Mouse (Mus musculus): ENCODE measurements around the gene Ung. TPM values are rescaled to one million over a fixed set of nuclear protein-coding genes. Genes with fewer than 3 reads are reported as not detected.
A peak's percentile ranks its signal among the peaks of the same experiment; 100 is the strongest.

The Ung gene
- polyA plus RNA-seq, 1 experiment from 2014 or later, result 4.5 TPM

DNA sequence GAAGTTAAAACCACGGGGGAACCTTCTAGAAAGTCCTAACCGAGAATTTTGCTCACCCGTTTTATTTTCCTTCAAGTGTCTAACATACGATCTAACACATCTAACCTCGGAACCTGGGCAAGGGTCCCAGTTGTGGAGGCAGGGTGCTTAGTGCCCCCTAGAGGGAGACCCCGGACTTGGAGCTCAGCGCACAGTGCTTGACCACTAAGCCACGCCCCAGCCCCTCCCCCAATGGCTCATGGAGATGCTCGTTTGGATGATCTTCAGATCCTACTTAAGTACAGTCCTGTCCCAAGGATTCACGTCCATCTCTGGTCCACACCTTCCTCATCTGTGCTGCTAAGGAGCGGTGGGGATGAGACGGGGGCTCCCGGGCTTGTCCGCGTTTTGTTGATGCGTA is 44.5 kb downstream of the Ung start:
- Histone ChIP-seq H3K27me3 (replicated peaks; ENCODE audit: insufficient read depth, low read length) (no peaks in the 10 kb centered on the region), H3K4me2 (replicated peaks; ENCODE audit: low read depth, low read length) (peak overlapping the region; percentile 11; the same call in 1 of the 2 replicates), H3K9ac (replicated peaks; ENCODE audit: low read depth) (no peak overlapping the region), H3K4me3 (ENCODE audit: low read depth, low read length) (no peak overlapping the region), H3K4me1 (ENCODE audit: insufficient read depth, low read depth, low read length) (no peaks in the 10 kb centered on the region; the same call in 1 of the 2 replicates), H3K27ac (ENCODE audit: low read length) (no peak overlapping the region), H3K36me3 (ENCODE audit: insufficient read depth, low read length) (no peaks in the 10 kb centered on the region), H3K9me3 (ENCODE audit: low read length) (no peaks in the 10 kb centered on the region)
- ATAC-seq (no peak), DNase-seq (ENCODE audit: low spot score) (peak; percentile 41)
- TF ChIP-seq EP300 (IDR thresholded peaks at IDR 0.05), result no peak
- TF ChIP-seq CTCF (IDR thresholded peaks at IDR 0.05), result peak; percentile 58
- 12% methylated on average over 16 of the region's 16 CpGs for WGBS

DNA sequence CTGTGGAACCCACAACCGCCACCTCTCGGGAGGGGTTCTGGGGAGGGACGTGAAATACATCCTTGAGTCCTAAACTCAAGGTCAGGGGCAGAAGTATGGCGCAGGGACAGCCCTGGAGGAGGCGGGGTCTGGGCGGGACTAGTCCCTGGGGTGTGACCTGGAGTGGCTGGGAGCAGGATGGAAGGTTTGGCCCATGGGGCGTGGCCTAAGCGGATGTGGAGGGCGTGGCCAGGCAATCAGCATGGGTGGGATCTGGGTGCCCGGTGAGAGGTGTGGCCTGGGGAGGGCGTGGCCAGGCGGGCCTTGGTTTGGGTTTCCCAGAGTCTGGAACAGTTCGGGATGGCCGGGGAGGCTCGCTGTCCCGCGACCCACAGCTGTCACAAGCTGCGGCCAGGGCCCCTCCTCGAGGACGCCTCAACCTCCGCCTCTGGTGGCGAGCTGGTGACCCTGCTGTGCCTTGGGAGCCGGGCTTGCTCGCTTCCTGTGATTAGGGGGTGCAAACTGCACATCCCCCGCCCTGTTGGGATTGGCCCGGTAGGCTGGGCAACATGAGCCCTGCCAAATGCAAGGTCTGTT is 45.5 kb downstream of the Ung start:
- no peaks in the 10 kb centered on the region for H3K36me3 ChIP-seq (ENCODE audit: insufficient read depth, low read length)
- H3K4me1 ChIP-seq (ENCODE audit: insufficient read depth, low read depth, low read length), result no peaks in the 10 kb centered on the region; the same call in 1 of the 2 replicates
- ATAC-seq, result peak; percentile 99
- H3K27me3 ChIP-seq (replicated peaks; ENCODE audit: insufficient read depth, low read length), result no peaks in the 10 kb centered on the region
- peak overlapping the region; percentile 43 for H3K4me3 ChIP-seq (ENCODE audit: low read depth, low read length)
- H3K9ac ChIP-seq (replicated peaks; ENCODE audit: low read depth), result 0 out of 2 replicates have a peak overlapping the region, but pooled peaks have one; percentile 0
- peak overlapping the region; percentile 39; the same call in 1 of the 2 replicates for H3K27ac ChIP-seq (ENCODE audit: low read length)
- TF ChIP-seq CTCF (IDR thresholded peaks at IDR 0.05) (peak; percentile 23; the same call in 1 of the 2 replicates), EP300 (IDR thresholded peaks at IDR 0.05) (no peak)
- WGBS, result under 1% methylated on average over 25 of the region's 26 CpGs
- no peaks in the 10 kb centered on the region for H3K9me3 ChIP-seq (ENCODE audit: low read length)
- peak overlapping the region; percentile 74 for H3K4me2 ChIP-seq (replicated peaks; ENCODE audit: low read depth, low read length)
- DNase-seq (ENCODE audit: low spot score), result peak; percentile 97

GRCm38 (mm10) chr5:114176548-114177400 is 46.6 kb downstream of the Ung start:
- Histone ChIP-seq H3K36me3 (ENCODE audit: insufficient read depth, low read length) (no peaks in the 10 kb centered on the region), H3K9me3 (ENCODE audit: low read length) (no peaks in the 10 kb centered on the region), H3K4me3 (ENCODE audit: low read depth, low read length) (no peak overlapping the region), H3K4me1 (ENCODE audit: insufficient read depth, low read depth, low read length) (no peaks in the 10 kb centered on the region; the same call in 1 of the 2 replicates), H3K27me3 (replicated peaks; ENCODE audit: insufficient read depth, low read length) (no peaks in the 10 kb centered on the region), H3K4me2 (replicated peaks; ENCODE audit: low read depth, low read length) (peak overlapping the region; percentile 74), H3K9ac (replicated peaks; ENCODE audit: low read depth) (no peak overlapping the region), H3K27ac (ENCODE audit: low read length) (no peak overlapping the region)
- WGBS, result 57% methylated on average over 8 of the region's 8 CpGs
- peak; percentile 43 for TF ChIP-seq CTCF (IDR thresholded peaks at IDR 0.05)
- no peak for TF ChIP-seq EP300 (IDR thresholded peaks at IDR 0.05)
- ATAC-seq (no peak), DNase-seq (ENCODE audit: low spot score) (no peak)

DNA sequence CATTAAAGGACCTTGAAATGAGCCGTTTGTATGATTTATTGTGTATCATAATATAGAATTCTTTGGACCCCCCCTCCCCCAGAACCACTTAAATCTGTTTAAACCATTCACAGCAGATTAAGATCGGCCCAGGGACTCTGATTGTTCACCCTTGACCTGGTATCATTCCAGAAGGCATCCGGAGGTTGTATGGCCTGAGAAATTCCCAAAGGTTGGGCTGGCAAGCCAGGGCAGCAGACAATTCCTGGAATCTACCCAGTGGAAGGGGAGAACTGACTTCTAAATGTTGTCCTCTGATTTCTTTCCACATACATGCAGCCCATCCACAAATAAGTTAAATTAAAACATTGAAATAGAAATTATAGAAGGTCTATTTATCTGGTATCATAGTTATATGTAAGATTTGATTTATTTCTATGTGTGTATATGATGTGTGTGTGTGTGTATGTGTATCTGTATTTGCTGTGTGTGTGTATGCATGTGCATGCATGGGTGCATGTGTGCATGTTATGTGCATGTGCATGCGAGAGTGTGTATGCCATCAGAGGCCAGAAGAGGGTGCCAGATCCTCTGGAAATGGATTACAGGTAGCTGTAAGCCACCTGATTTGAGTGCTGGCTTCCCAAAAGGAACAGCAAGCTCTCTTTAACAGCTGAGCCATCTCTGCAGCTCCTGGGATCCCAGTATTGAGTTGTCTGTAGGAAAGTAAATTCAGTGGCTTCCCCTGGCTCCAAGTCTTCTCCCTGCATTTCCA is 48.0 kb downstream of the Ung start:
- no peak overlapping the region for H3K4me3 ChIP-seq (ENCODE audit: low read depth, low read length)
- 59% methylated on average over 4 of the region's 4 CpGs for WGBS
- DNase-seq (ENCODE audit: low spot score) (no peak), ATAC-seq (no peak)
- H3K9me3 ChIP-seq (ENCODE audit: low read length), result no peaks in the 10 kb centered on the region
- H3K4me1 ChIP-seq (ENCODE audit: insufficient read depth, low read depth, low read length), result no peaks in the 10 kb centered on the region; the same call in 1 of the 2 replicates
- no peak overlapping the region for H3K9ac ChIP-seq (replicated peaks; ENCODE audit: low read depth)
- TF ChIP-seq CTCF (IDR thresholded peaks at IDR 0.05) (no peak; the same call in 1 of the 2 replicates), EP300 (IDR thresholded peaks at IDR 0.05) (no peak)
- no peak overlapping the region for H3K27ac ChIP-seq (ENCODE audit: low read length)
- H3K36me3 ChIP-seq (ENCODE audit: insufficient read depth, low read length), result no peaks in the 10 kb centered on the region
- no peaks in the 10 kb centered on the region for H3K27me3 ChIP-seq (replicated peaks; ENCODE audit: insufficient read depth, low read length)
- H3K4me2 ChIP-seq (replicated peaks; ENCODE audit: low read depth, low read length), result no peak overlapping the region

- WGBS, result 71% methylated on average over 11 of the region's 11 CpGs
- Histone ChIP-seq H3K9me3 (ENCODE audit: low read length) (no peaks in the 10 kb centered on the region), H3K4me1 (ENCODE audit: insufficient read depth, low read depth, low read length) (no peaks in the 10 kb centered on the region; the same call in 1 of the 2 replicates), H3K9ac (replicated peaks; ENCODE audit: low read depth) (no peak overlapping the region; the same call in 1 of the 2 replicates), H3K4me3 (ENCODE audit: low read depth, low read length) (no peak overlapping the region), H3K36me3 (ENCODE audit: insufficient read depth, low read length) (no peaks in the 10 kb centered on the region), H3K4me2 (replicated peaks; ENCODE audit: low read depth, low read length) (no peak overlapping the region), H3K27ac (ENCODE audit: low read length) (no peak overlapping the region), H3K27me3 (replicated peaks; ENCODE audit: insufficient read depth, low read length) (no peaks in the 10 kb centered on the region)
- DNase-seq (ENCODE audit: low spot score), result no peak
- no peak for ATAC-seq
- TF ChIP-seq EP300 (IDR thresholded peaks at IDR 0.05) (no peak), CTCF (IDR thresholded peaks at IDR 0.05) (no peak)
Observed at GRCm38 (mm10) chr5:114179541-114179940, 49.4 kb downstream of the Ung start.

- WGBS, result 90% methylated on average over 2 of the region's 2 CpGs
- Histone ChIP-seq H3K4me3 (ENCODE audit: low read depth, low read length) (no peak overlapping the region), H3K4me2 (replicated peaks; ENCODE audit: low read depth, low read length) (no peak overlapping the region), H3K9me3 (ENCODE audit: low read length) (no peaks in the 10 kb centered on the region), H3K27me3 (replicated peaks; ENCODE audit: insufficient read depth, low read length) (no peaks in the 10 kb centered on the region), H3K27ac (ENCODE audit: low read length) (no peak overlapping the region), H3K4me1 (ENCODE audit: insufficient read depth, low read depth, low read length) (no peaks in the 10 kb centered on the region), H3K36me3 (ENCODE audit: insufficient read depth, low read length) (no peaks in the 10 kb centered on the region), H3K9ac (replicated peaks; ENCODE audit: low read depth) (no peak overlapping the region)
- DNase-seq (ENCODE audit: low spot score) (no peak), ATAC-seq (no peak)
- TF ChIP-seq EP300 (IDR thresholded peaks at IDR 0.05) (no peak), CTCF (IDR thresholded peaks at IDR 0.05) (no peak)
Observed at GRCm38 (mm10) chr5:114183493-114183892, 53.3 kb downstream of the Ung start.
